Mouse (Mus musculus) leukemia stem cell, adult 10-12 weeks (primary cell): ENCODE results near the gene Ankrd55. TPM values are rescaled to one million over a fixed set of nuclear protein-coding genes. Genes with fewer than 3 reads are reported as not detected.

Experiments
- polyA plus RNA-seq: library from polyadenylated mRNA; stranded (reverse); fragments of >175 nt; gene quantifications from 2 replicates; pipeline ENCODE4 v1.2.3, GENCODE M21; 2012; ENCODE audit warnings: low replicate concordance

The Ankrd55 gene
- polyA plus RNA-seq: 0.14 and 0.18 TPM in 2 replicates

GRCm38 (mm10) chr13:112288225-112289178, at the start of gene Ankrd55:
Gene Ankrd55, plus strand, starts transcription at chr13:112288451.

Other genes starting within 250 kb of the Ankrd55 start
- 0.72 and 1.8 TPM in 2 replicates for gene Il6st, start 175.6 kb downstream of the Ankrd55 start, polyA plus RNA-seq